Mouse (Mus musculus): ENCODE measurements at regions not wholly inside any gene's neighbourhood (a gene's known extent, or its start where the extent isn't known, plus 50 kb on each side); places are given as distances from the start of the nearest gene placed in this dataset.

DNA sequence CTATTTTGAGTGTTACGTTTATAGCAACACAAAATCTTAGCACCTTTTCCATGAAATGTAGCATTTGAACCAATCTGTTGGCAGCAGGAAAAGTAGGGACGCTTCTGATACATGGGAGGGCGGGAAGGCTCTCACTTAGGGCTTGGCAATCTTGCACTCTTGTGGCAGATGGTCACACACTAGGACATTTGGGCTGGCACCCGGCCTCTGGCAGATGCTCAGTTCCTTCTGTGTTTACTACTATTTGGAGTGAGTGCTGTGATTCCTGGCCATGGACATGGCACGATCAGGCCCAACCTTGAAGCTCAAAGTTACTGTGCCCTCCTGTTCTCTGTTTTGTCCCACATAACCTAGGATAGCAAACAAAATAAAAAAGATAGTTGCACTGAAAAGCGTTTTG, 581.9 kb upstream of the Mdga2 start:
- TF ChIP-seq POLR2A (IDR thresholded peaks at IDR 0.05; ENCODE audit: control insufficient read depth in 1 of 2, insufficient read depth in 1 of 2, low read depth in 1 of 2, low read length in 2 of 2, poor library complexity in 1 of 2) (no peak), ZNF384 (IDR thresholded peaks at IDR 0.05; ENCODE audit: low read depth, low read length) (no peak), NELFE (IDR thresholded peaks at IDR 0.05; ENCODE audit: low read depth, low read length) (no peak)

DNA sequence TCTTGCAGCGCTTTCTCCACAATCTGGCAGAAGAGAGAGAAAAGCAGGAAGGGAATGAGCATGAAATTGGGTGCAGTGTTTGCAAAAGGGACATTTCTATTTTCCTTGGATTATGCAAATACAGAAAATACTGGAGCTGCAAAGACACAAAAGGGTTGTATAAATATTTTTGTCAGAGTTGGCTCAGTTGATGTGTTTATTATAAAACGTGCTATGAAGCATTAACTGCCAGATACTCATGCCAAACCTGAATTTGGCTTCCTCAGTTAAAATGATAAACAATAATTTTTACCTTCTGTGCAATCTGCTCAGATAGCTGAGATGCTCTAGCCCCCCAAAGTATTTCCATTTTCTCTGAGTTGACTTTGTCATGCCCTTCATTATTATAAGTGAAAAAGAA, 577.4 kb upstream of the Mdga2 start:
- Histone ChIP-seq H3K4me1 (ENCODE audit: control insufficient read depth in 1 of 2, insufficient read depth in 2 of 2, low read length in 2 of 2) (no peaks in the 10 kb centered on the region), H3K9ac (ENCODE audit: control insufficient read depth, low read depth, low read length, poor library complexity, severe bottlenecking) (no peak overlapping the region), H3K27ac (ENCODE audit: control insufficient read depth, low read depth, low read length) (no peak overlapping the region), H3K36me3 (ENCODE audit: control insufficient read depth in 1 of 2, insufficient read depth in 2 of 2, low read length in 2 of 2) (no peaks in the 10 kb centered on the region), H3K9me3 (replicated peaks; ENCODE audit: insufficient read depth, low read length) (no peaks in the 10 kb centered on the region), H3K4me3 (ENCODE audit: control insufficient read depth in 1 of 2, insufficient read depth in 1 of 2, low read depth in 2 of 2, low read length in 2 of 2) (no peak overlapping the region), H3K27me3 (ENCODE audit: control insufficient read depth in 1 of 2, insufficient read depth in 2 of 2, low read length in 2 of 2) (no peaks in the 10 kb centered on the region), H3K79me2 (ENCODE audit: control insufficient read depth, insufficient read depth, low read length, poor library complexity) (no peaks in the 10 kb centered on the region)
- no peak for TF ChIP-seq CTCF (IDR thresholded peaks at IDR 0.05 in 2 of 3, conservative IDR thresholded peaks at IDR 0.05 in 1 of 3; ENCODE audit: control insufficient read depth in 1 of 3, insufficient read depth in 1 of 3, low read depth in 2 of 3, low read length in 3 of 3, poor library complexity in 1 of 3, severe bottlenecking in 1 of 3)
- TF ChIP-seq KAT2A (conservative IDR thresholded peaks at IDR 0.05; ENCODE audit: low read depth, low read length): no peak
- no peak for TF ChIP-seq TAL1 (IDR thresholded peaks at IDR 0.05; ENCODE audit: low read length)
- no peak for TF ChIP-seq E2F4 (IDR thresholded peaks at IDR 0.05; ENCODE audit: borderline replicate concordance, low read depth, low read length)
- TF ChIP-seq HCFC1 (IDR thresholded peaks at IDR 0.05; ENCODE audit: low read depth, low read length): no peak
- no peak for TF ChIP-seq MAX (IDR thresholded peaks at IDR 0.05; ENCODE audit: low read length)
- TF ChIP-seq ZKSCAN1 (IDR thresholded peaks at IDR 0.05; ENCODE audit: low read depth, low read length): no peak
- no peak for DNase-seq (ENCODE audit: low read depth, low spot score)

More for the DNA sequence above, 581.9 kb upstream of the Mdga2 start:
- H3K36me3 ChIP-seq (ENCODE audit: control insufficient read depth in 1 of 2, insufficient read depth in 2 of 2, low read length in 2 of 2): no peaks in the 10 kb centered on the region
- no peak overlapping the region for H3K27ac ChIP-seq (ENCODE audit: control insufficient read depth, low read depth, low read length)
- H3K9me3 ChIP-seq (replicated peaks; ENCODE audit: insufficient read depth, low read length): no peaks in the 10 kb centered on the region
- no peak for DNase-seq (ENCODE audit: low read depth, low spot score)
- H3K79me2 ChIP-seq (ENCODE audit: control insufficient read depth, insufficient read depth, low read length, poor library complexity): no peaks in the 10 kb centered on the region
- H3K27me3 ChIP-seq (ENCODE audit: control insufficient read depth in 1 of 2, insufficient read depth in 2 of 2, low read length in 2 of 2): no peaks in the 10 kb centered on the region
- H3K4me3 ChIP-seq (ENCODE audit: control insufficient read depth in 1 of 2, insufficient read depth in 1 of 2, low read depth in 2 of 2, low read length in 2 of 2): no peak overlapping the region
- H3K4me1 ChIP-seq (ENCODE audit: control insufficient read depth in 1 of 2, insufficient read depth in 2 of 2, low read length in 2 of 2): no peaks in the 10 kb centered on the region
- H3K9ac ChIP-seq (ENCODE audit: control insufficient read depth, low read depth, low read length, poor library complexity, severe bottlenecking): no peak overlapping the region
